Mouse (Mus musculus): ENCODE measurements around the gene Gabrg3.

DNA sequence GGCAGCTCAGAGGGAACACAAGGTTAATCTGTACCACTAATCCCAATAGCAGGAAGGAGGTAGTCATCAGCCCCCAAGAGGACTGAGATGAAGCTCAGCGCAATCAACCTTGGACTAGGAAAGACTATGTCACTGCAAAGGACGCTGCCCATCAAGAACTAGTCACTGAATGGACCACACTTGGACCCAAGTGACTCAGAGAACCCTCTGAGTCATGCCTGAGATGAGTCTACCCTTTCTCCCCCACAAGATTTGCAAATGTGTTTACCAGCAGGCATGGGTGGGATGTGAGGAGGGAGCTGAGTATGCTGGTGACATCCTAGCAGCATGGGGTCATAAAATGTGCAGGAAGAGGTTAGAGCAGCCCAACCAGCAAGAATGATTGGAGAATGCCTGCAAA, 254.5 kb downstream of the Gabrg3 start:
- no peak for TF ChIP-seq KAT2A (IDR thresholded peaks at IDR 0.05; ENCODE audit: insufficient replicate concordance, low read length)
- TF ChIP-seq E2F4 (IDR thresholded peaks at IDR 0.05; ENCODE audit: insufficient replicate concordance, low read depth, low read length) = no peak
- TF ChIP-seq MAX (IDR thresholded peaks at IDR 0.05; ENCODE audit: low read length) = no peak

All from CH12.LX (cell line).